Mouse (Mus musculus) lung, embryonic 14.5 days (tissue): Measurements from ENCODE around the gene Ccnt1. TPM values are rescaled to one million over a fixed set of nuclear protein-coding genes. Genes with fewer than 3 reads are reported as not detected.

Experiments used
- ATAC-seq: fragments of 200-750 bp; cut with Nextera tagmentation; 2 replicates; pipeline ENCODE4 v1.8.0; 2017; ENCODE audit warnings: mild to moderate bottlenecking, moderate TSS enrichment, moderate library complexity; ENCODE audit not compliant: insufficient read depth
- DNase-seq: peaks from one replicate; pipeline ENCODE4 v3.0.0-alpha.2; 2015
- H3K27ac ChIP-seq: fragments of 300-500 bp; sonication (generic); 2 replicates; pipeline ENCODE4 v1.5.1; 2014; ENCODE audit warnings: low read depth, mild to moderate bottlenecking, moderate library complexity
- H3K27me3 ChIP-seq: fragments of 300-500 bp; sonication (generic); 2 replicates; pipeline ENCODE4 v1.6.1; 2014; ENCODE audit warnings: low read length, control low read depth; ENCODE audit not compliant: insufficient read depth
- H3K36me3 ChIP-seq: fragments of 300-500 bp; sonication (generic); 2 replicates; pipeline ENCODE4 v1.6.1; 2014; ENCODE audit warnings: control low read depth; ENCODE audit not compliant: insufficient read depth
- H3K4me1 ChIP-seq: fragments of 300-500 bp; sonication (generic); 2 replicates; pipeline ENCODE4 v1.6.1; 2014; ENCODE audit warnings: antibody characterized with exemption, control low read depth; ENCODE audit not compliant: insufficient read depth
- H3K4me2 ChIP-seq: fragments of 300-500 bp; sonication (generic); 2 replicates; pipeline ENCODE4 v1.6.1; 2014; ENCODE audit warnings: mild to moderate bottlenecking
- H3K4me3 ChIP-seq: fragments of 300-500 bp; sonication (generic); 2 replicates; pipeline ENCODE4 v1.5.1; 2014; ENCODE audit warnings: low read depth, low read length
- H3K9ac ChIP-seq: fragments of 300-500 bp; sonication (generic); 2 replicates; pipeline ENCODE4 v1.6.1; 2014
- H3K9me3 ChIP-seq: fragments of 300-500 bp; sonication (generic); 2 replicates; pipeline ENCODE4 v1.6.1; 2016; ENCODE audit warnings: low read depth, low read length, control low read depth
- CTCF ChIP-seq: IDR thresholded peaks from 2 replicates; pipeline ENCODE4 v1.5.1; 2016; ENCODE audit warnings: antibody characterized with exemption, low read depth
- WGBS: fragments of 180-500 bp; shearing (Covaris S2); extraction: QIAGEN DNeasy Blood & Tissue Kit; methylation state at CpG from one replicate; pipeline ENCODE4 v1.1.7; 2014; 5-methylcytosine and 5-hydroxymethylcytosine counted together
- polyA plus RNA-seq: library from polyadenylated mRNA; unstranded; fragments of >200 nt; fragmentation: Nextera tagmentation; extraction: Ambion mirVana; gene quantifications from 2 replicates; pipeline ENCODE4 v1.2.1, GENCODE M21; 2014

Gene Ccnt1
- polyA plus RNA-seq, 1 experiment from 2014 or later, result 58.5 TPM

- H3K4me3 ChIP-seq, result no peak overlapping the region
- peak overlapping the region; percentile 95 for H3K27ac ChIP-seq
- no peak for TF ChIP-seq CTCF
- H3K4me2 ChIP-seq, result peak overlapping the region; percentile 72
- DNase-seq (no peak), ATAC-seq (no peak)
- H3K9ac ChIP-seq, result peak overlapping the region; percentile 13
- H3K9me3 ChIP-seq, result no peaks in the 10 kb centered on the region
- 69% methylated on average over 12 of the region's 12 CpGs for WGBS
- H3K27me3 ChIP-seq, result no peaks in the 10 kb centered on the region
- H3K4me1 ChIP-seq, result peaks cover 7% of the 10 kb centered on the region
- H3K36me3 ChIP-seq, result peaks cover 39% of the 10 kb centered on the region
Measured at GRCm38 (mm10) chr15:98606051-98606536, 35.4 kb upstream of the Ccnt1 start.

DNA sequence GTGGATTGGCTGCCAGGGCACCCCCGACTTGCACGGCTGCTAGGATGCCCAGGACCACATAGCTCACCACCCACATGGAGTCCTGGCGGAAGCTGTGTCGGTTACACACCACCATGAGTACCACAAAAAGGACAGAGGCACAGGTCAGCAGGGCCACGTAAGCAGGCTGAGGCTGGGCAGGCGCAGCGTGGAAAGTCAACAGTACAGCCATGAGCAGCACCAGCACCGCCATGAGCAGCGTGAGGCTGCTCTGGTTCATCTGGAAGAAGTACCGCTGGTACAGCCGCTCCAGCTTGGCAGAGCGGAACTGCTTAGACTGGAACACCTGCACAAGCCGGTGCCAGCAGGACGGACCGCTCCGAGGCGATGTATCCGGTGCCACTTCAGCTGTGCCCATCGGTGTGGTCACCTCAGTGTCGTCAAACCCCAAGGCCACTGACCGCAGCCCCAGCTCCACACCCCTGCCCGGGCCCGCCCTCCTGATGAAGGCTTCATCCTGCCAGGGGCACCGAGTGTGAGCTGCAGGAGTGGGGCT, 33.4 kb upstream of the Ccnt1 start:
- Histone ChIP-seq H3K27me3 (no peaks in the 10 kb centered on the region), H3K9ac (no peak overlapping the region), H3K4me2 (no peak overlapping the region), H3K27ac (no peak overlapping the region), H3K36me3 (peaks cover 56% of the 10 kb centered on the region), H3K4me1 (peaks cover 7% of the 10 kb centered on the region), H3K9me3 (no peaks in the 10 kb centered on the region), H3K4me3 (no peak overlapping the region)
- DNase-seq (no peak), ATAC-seq (no peak)
- WGBS, result 88% methylated on average over 24 of the region's 24 CpGs
- no peak for TF ChIP-seq CTCF

DNA sequence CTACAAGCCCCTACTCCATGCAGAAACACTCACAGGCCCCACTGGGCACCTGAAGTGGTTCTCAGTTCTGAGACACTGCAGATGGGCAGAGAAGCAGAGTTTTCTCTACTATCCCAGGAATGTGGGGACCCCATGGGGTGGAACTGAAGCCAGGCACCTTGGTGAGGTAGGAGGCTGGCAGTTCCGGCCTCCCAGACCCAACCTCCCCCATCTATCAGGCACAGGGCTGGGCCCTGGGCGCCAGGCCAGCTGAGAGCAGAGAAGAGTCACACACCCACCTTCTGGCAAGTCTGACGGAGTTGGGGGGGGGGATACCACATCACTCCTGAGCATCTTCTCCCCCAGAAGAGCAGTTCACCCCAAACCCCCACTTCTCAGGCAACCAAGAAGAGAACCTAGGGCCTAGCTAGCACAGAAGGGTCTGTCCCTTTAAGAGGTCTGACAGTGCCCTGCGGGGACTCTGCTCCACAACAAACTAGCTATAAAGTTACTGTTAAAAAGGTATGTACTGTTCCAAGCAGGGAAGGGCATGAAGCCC, 32.3 kb upstream of the Ccnt1 start:
- H3K9me3 ChIP-seq, result no peaks in the 10 kb centered on the region
- DNase-seq (no peak), ATAC-seq (no peak)
- peak overlapping the region; percentile 48 for H3K4me2 ChIP-seq
- no peaks in the 10 kb centered on the region for H3K27me3 ChIP-seq
- TF ChIP-seq CTCF, result no peak
- peak overlapping the region; percentile 73; the same call in 1 of the 2 replicates for H3K27ac ChIP-seq
- H3K9ac ChIP-seq, result peak overlapping the region; percentile 50; the same call in 1 of the 2 replicates
- WGBS, result 44% methylated on average over 4 of the region's 4 CpGs
- H3K4me3 ChIP-seq, result peak overlapping the region; percentile 14
- H3K36me3 ChIP-seq, result peaks cover 67% of the 10 kb centered on the region
- H3K4me1 ChIP-seq, result peaks cover 7% of the 10 kb centered on the region

- 43% methylated on average over 13 of the region's 13 CpGs for WGBS
- DNase-seq (peak; percentile 9), ATAC-seq (peak; percentile 17; the same call in 1 of the 2 replicates)
- peak overlapping the region; percentile 73; the same call in 1 of the 2 replicates for H3K27ac ChIP-seq
- H3K4me1 ChIP-seq, result peaks cover 7% of the 10 kb centered on the region
- peak overlapping the region; percentile 48 for H3K4me2 ChIP-seq
- H3K9me3 ChIP-seq, result no peaks in the 10 kb centered on the region
- no peak for TF ChIP-seq CTCF
- peak overlapping the region; percentile 14 for H3K4me3 ChIP-seq
- no peaks in the 10 kb centered on the region for H3K27me3 ChIP-seq
- H3K9ac ChIP-seq, result peak overlapping the region; percentile 50; the same call in 1 of the 2 replicates
- H3K36me3 ChIP-seq, result peaks cover 74% of the 10 kb centered on the region
Measured at GRCm38 (mm10) chr15:98602191-98602881, 31.6 kb upstream of the Ccnt1 start.

GRCm38 (mm10) chr15:98601832-98602190, 31.1 kb upstream of the Ccnt1 start:
- Histone ChIP-seq H3K9ac (peak overlapping the region; percentile 21; the same call in 1 of the 2 replicates), H3K27me3 (no peaks in the 10 kb centered on the region), H3K4me2 (peak overlapping the region; percentile 48), H3K4me1 (peaks cover 2% of the 10 kb centered on the region; the same call in 1 of the 2 replicates), H3K4me3 (peak overlapping the region; percentile 14; the same call in 1 of the 2 replicates), H3K9me3 (no peaks in the 10 kb centered on the region), H3K27ac (peak overlapping the region; percentile 3; the same call in 1 of the 2 replicates), H3K36me3 (peaks cover 79% of the 10 kb centered on the region)
- TF ChIP-seq CTCF, result no peak
- no peak for ATAC-seq
- no peak for DNase-seq
- 70% methylated on average over 7 of the region's 7 CpGs for WGBS

GRCm38 (mm10) chr15:98600036-98600709, 29.4 kb upstream of the Ccnt1 start:
- DNase-seq (no peak), ATAC-seq (no peak)
- Histone ChIP-seq H3K36me3 (peaks cover 95% of the 10 kb centered on the region), H3K9me3 (no peaks in the 10 kb centered on the region), H3K4me1 (no peaks in the 10 kb centered on the region), H3K27ac (no peak overlapping the region), H3K27me3 (no peaks in the 10 kb centered on the region), H3K4me2 (no peak overlapping the region), H3K9ac (no peak overlapping the region), H3K4me3 (no peak overlapping the region)
- 89% methylated on average over 12 of the region's 12 CpGs for WGBS
- no peak for TF ChIP-seq CTCF
